Mouse (Mus musculus) MEL (cell line): ENCODE data around the gene Coro2b.

Source experiments
- GABPA ChIP-seq: IDR thresholded peaks from 2 replicates; pipeline ENCODE4 v1.6.1; 2012; ENCODE audit warnings: low read depth, mild to moderate bottlenecking, inconsistent platforms, low read length, improper control_type of control experiment, moderate library complexity
- MAX ChIP-seq: IDR thresholded peaks from 2 replicates; pipeline ENCODE4 v1.6.1; 2011; ENCODE audit warnings: low read length, improper control_type of control experiment
- MXI1 ChIP-seq: IDR thresholded peaks from 2 replicates; pipeline ENCODE4 v1.6.1; 2011; ENCODE audit warnings: mild to moderate bottlenecking, low read depth, low read length, improper control_type of control experiment
- POLR2A ChIP-seq, 2 experiments: IDR thresholded peaks; 2 replicates each; pipeline ENCODE4 v1.6.1; 2011 to 2012; ENCODE audit warnings: low read length in 2 of 2, mild to moderate bottlenecking in 2 of 2, control low read depth in 1 of 2, improper control_type of control experiment in 1 of 2, low read depth in 1 of 2, moderate library complexity in 1 of 2; ENCODE audit not compliant: control insufficient read depth in 1 of 2, insufficient read depth in 1 of 2, poor library complexity in 1 of 2
- ZMIZ1 ChIP-seq: IDR thresholded peaks from 2 replicates; pipeline ENCODE4 v1.6.1; 2012; ENCODE audit warnings: low read depth, mild to moderate bottlenecking, inconsistent platforms, low read length, improper control_type of control experiment, moderate library complexity

GRCm38 (mm10) chr9:62513492-62514133, 23.2 kb downstream of the Coro2b start:
- TF ChIP-seq ZMIZ1, result no peak
- TF ChIP-seq MXI1, result no peak
- no peak for TF ChIP-seq MAX
- TF ChIP-seq POLR2A (IDR thresholded peaks at IDR 0.05; ENCODE audit: control insufficient read depth in 1 of 2, insufficient read depth in 1 of 2, low read depth in 1 of 2, low read length in 2 of 2, poor library complexity in 1 of 2), result no peak
- TF ChIP-seq GABPA, result no peak
